Mouse (Mus musculus): ENCODE measurements around the gene Dnajb4.

DNA sequence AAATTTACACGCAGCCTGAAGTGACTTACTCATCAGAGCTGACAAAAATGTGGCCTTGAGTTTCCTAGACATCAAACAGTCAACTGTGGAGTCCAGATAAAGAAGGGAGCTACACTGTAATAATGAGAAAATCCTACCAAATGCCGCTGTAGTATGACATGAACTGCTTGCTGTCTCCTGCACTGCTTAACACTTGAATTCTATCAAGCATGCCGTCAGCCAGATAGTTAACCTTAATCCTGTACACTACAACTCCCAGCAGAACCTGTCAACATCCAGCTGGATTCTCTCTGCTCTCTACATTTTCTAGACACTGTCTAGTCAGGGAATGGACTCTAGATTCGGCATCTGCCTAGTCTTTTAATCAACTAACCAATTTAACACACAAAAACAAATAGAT is 20.8 kb downstream of the Dnajb4 start:
- TF ChIP-seq CTCF (IDR thresholded peaks at IDR 0.05; ENCODE audit: insufficient read depth, low read depth, low read length) (no peak), POLR2A (IDR thresholded peaks at IDR 0.05; ENCODE audit: insufficient read depth, low read depth, low read length) (no peak)
